Mouse (Mus musculus): ENCODE data around the gene Anapc4.

- TF ChIP-seq MAX (IDR thresholded peaks at IDR 0.05; ENCODE audit: low read length), result peak; percentile 72
- no peak for TF ChIP-seq POLR2A (IDR thresholded peaks at IDR 0.05; ENCODE audit: low read depth, low read length)
- no peak for TF ChIP-seq CHD1 (IDR thresholded peaks at IDR 0.05; ENCODE audit: low read depth, low read length)
- TF ChIP-seq CHD2 (IDR thresholded peaks at IDR 0.05; ENCODE audit: low read length), result no peak
These were observed 21.9 kb downstream of the Anapc4 start for GRCm38 (mm10) chr5:52855727-52856126.
